Mouse (Mus musculus) adrenal gland, postnatal 25 days (tissue): ENCODE results near the gene Slc22a1. TPM values are rescaled to one million over a fixed set of nuclear protein-coding genes. Genes with fewer than 3 reads are reported as not detected.

Experiments
- DNase-seq: peaks from one replicate; pipeline ENCODE4 v3.0.0; 2021; ENCODE audit warnings: mixed read lengths
- long read RNA-seq: library from polyadenylated mRNA; stranded (forward); transcript quantifications from one replicate; pipeline ENCODE4 v2.0.0, GENCODE M21; 2021
- total RNA-seq: library from RNA; stranded (reverse); gene quantifications from 2 replicates; pipeline ENCODE4 v1.2.3, GENCODE M21; 2021

The Slc22a1 gene
- total RNA-seq = 3.9 TPM in 1 of 2 replicates, not detected in the other
- long read RNA-seq, transcript Slc22a1-201 (11 exons, 1,985 nt) = major isoform, 570 of 597 reads
- long read RNA-seq, partial matches to known transcripts = 10 of 597 reads
- long read RNA-seq, other reads (novel, unspliced or antisense) = 17 of 597 reads

- DNase-seq = no peak
Measured at GRCm38 (mm10) chr17:12675646-12676045, at the start of gene Slc22a1. Gene Slc22a1 (minus strand): TSS chr17:12675829.

- peak; percentile 53 for DNase-seq
Measured at GRCm38 (mm10) chr17:12724767-12725744, 49.4 kb upstream of the Slc22a1 start.

- DNase-seq = no peak
Measured at GRCm38 (mm10) chr17:12723986-12724766, 48.5 kb upstream of the Slc22a1 start.

GRCm38 (mm10) chr17:12722622-12723021 is 47.0 kb upstream of the Slc22a1 start:
- peak; percentile 39 for DNase-seq

- DNase-seq = no peak
Measured at GRCm38 (mm10) chr17:12721118-12721886, 45.7 kb upstream of the Slc22a1 start.

GRCm38 (mm10) chr17:12718251-12718650 is 42.6 kb upstream of the Slc22a1 start:
- DNase-seq = no peak

- no peak for DNase-seq
Measured at GRCm38 (mm10) chr17:12717445-12717844, 41.8 kb upstream of the Slc22a1 start.

- no peak for DNase-seq
Measured at GRCm38 (mm10) chr17:12715032-12715431, 39.4 kb upstream of the Slc22a1 start.

GRCm38 (mm10) chr17:12714080-12714561 is 38.5 kb upstream of the Slc22a1 start:
- DNase-seq = no peak

- DNase-seq = no peak
Measured at GRCm38 (mm10) chr17:12712993-12713392, 37.4 kb upstream of the Slc22a1 start.

GRCm38 (mm10) chr17:12712191-12712590 is 36.6 kb upstream of the Slc22a1 start:
- DNase-seq = no peak

GRCm38 (mm10) chr17:12710976-12711375 is 35.3 kb upstream of the Slc22a1 start:
- no peak for DNase-seq

- DNase-seq = no peak
Measured at GRCm38 (mm10) chr17:12710050-12710780, 34.6 kb upstream of the Slc22a1 start.

GRCm38 (mm10) chr17:12708398-12708797 is 32.8 kb upstream of the Slc22a1 start:
- DNase-seq = no peak

GRCm38 (mm10) chr17:12706590-12707049 is 31.0 kb upstream of the Slc22a1 start:
- DNase-seq = no peak

GRCm38 (mm10) chr17:12702901-12703300 is 27.3 kb upstream of the Slc22a1 start:
- DNase-seq = no peak

- DNase-seq = no peak
Measured at GRCm38 (mm10) chr17:12700373-12700772, 24.7 kb upstream of the Slc22a1 start.

GRCm38 (mm10) chr17:12691899-12692298 is 16.3 kb upstream of the Slc22a1 start:
- no peak for DNase-seq

GRCm38 (mm10) chr17:12689537-12689936 is 13.9 kb upstream of the Slc22a1 start:
- no peak for DNase-seq

- peak; percentile 69 for DNase-seq
Measured at GRCm38 (mm10) chr17:12688427-12689110, 12.9 kb upstream of the Slc22a1 start.
